Comparison of ENCODE assay signal across 11 mouse cellular contexts in the genomic region with DNA sequence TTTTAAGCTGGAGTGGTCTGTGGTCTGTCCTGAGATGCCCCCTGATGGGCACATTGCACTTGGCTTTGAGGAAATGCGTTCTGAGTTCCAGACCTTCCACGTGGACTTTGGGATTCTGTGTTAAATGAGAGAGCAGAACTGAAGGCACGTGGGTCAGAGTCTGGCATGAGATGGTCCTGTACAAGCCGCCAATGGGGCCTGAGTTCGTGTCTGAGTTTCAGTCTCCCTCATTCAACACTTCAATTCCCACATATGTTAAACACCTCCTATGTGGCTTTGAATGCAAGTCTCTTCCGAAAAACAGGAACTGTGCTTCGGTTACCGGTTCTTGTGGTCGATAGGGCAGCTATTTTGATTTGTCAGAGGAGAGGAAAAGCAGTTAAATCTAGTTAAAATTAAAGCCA. TPM values are rescaled to one million over a fixed set of nuclear protein-coding genes. Genes with fewer than 3 reads are reported as not detected.
DNase-seq lines count a peak whose midpoint lies in the region; ATAC-seq and TF ChIP-seq lines count a peak whose summit lies in the region.
"Had no signal": no experiment of that assay in that cellular context is flagged by ENCODE, and none has a peak within 500 bp of the region (broad histone marks: within the 10 kb centered on the region; RNA-seq: fewer than 3 reads in every experiment).

No protein-coding gene starts in this region.

- TF ChIP-seq POLR2A in kidney, adult 2 months (IDR thresholded peaks at IDR 0.05; ENCODE audit: low read depth, low read length) = no peak

- H3K27ac ChIP-seq in kidney, adult 2 months (ENCODE audit: insufficient read depth, low read depth, low read length) = peak overlapping the region; percentile 39; the same call in 1 of the 2 replicates
- H3K27ac ChIP-seq in macrophage = peak overlapping the region; percentile 85
- H3K27ac ChIP-seq: limb, embryonic 15.5 days had no signal

- no peaks in the 10 kb centered on the region for H3K79me2 ChIP-seq in macrophage (ENCODE audit: inconsistent target)

- POLR2A ChIA-PET in Patski (lab: Charles Lee) = interaction anchor here (0.7 kb wide), 3 partner anchors 10 to 287 kb away, joined by 3 to 4 read pairs (median 3); no protein-coding TSS in a partner anchor

- DNase-seq in kidney, adult 2 months = peak; percentile 83
- no peak for DNase-seq in kidney, postnatal 4 days
- peak; percentile 58 for DNase-seq in Patski (ENCODE audit: low read depth, low spot score)
- DNase-seq in right cerebral cortex, postnatal 25 days = no peak
- no peak for DNase-seq in layer of hippocampus, postnatal 25 days (ENCODE audit: extremely low spot score in 1 of 2, low spot score in 1 of 2)
- DNase-seq in left cerebral cortex, adult 11 months (ENCODE audit: low spot score) = no peak

- ATAC-seq in Patski = no peak
- peak; percentile 42 for ATAC-seq in granulocyte monocyte progenitor cell, adult 5-6 weeks (replicated peaks; ENCODE audit: poor library complexity, severe bottlenecking)

- H3K36me3 ChIP-seq in kidney, adult 2 months (ENCODE audit: control insufficient read depth, insufficient read depth, low read length) = no peaks in the 10 kb centered on the region
- H3K36me3 ChIP-seq in macrophage (ENCODE audit: inconsistent target) = no peaks in the 10 kb centered on the region
- H3K36me3 ChIP-seq: limb, embryonic 15.5 days; neural tube, embryonic 13.5 days; stomach, embryonic 15.5 days had no signal

- no peaks in the 10 kb centered on the region for H3K27me3 ChIP-seq in kidney, adult 2 months (replicated peaks; ENCODE audit: control insufficient read depth, insufficient read depth, low read length)
- H3K27me3 ChIP-seq in Patski = no peaks in the 10 kb centered on the region
- H3K27me3 ChIP-seq: limb, embryonic 15.5 days; neural tube, embryonic 13.5 days; stomach, embryonic 15.5 days had no signal

- in situ Hi-C loops in Patski (cut with MboI; ENCODE audit: low pct_unique_long_range_greater_than_20kb) = loop anchor here (5.0 to 10.0 kb wide), 2 partner anchors 92 to 274 kb away; no protein-coding TSS in a partner anchor

- 32% methylated on average over 9 of the region's 9 CpGs for WGBS in kidney, adult 2 months
- 1% methylated on average over 9 of the region's 9 CpGs for WGBS in macrophage (ENCODE audit: missing documents)

- CTCF ChIA-PET in Patski (lab: Charles Lee) = interaction anchor here (0.9 to 1.6 kb wide), 2 partner anchors 53 to 91 kb away, joined by 3 read pairs; no protein-coding TSS in a partner anchor

- TF ChIP-seq CTCF in kidney, adult 2 months (conservative IDR thresholded peaks at IDR 0.05; ENCODE audit: insufficient read depth, insufficient read length, low read depth, low read length) = no peak
- TF ChIP-seq CTCF in Patski (IDR thresholded peaks at IDR 0.05) = no peak

- peaks cover 17% of the 10 kb centered on the region for H3K4me1 ChIP-seq in kidney, adult 2 months (ENCODE audit: control insufficient read depth, insufficient read depth, low read length)

- H3K4me3 ChIP-seq in kidney, adult 2 months (ENCODE audit: insufficient read depth, low read depth, low read length) = no peak overlapping the region
- H3K4me3 ChIP-seq in macrophage (ENCODE audit: inconsistent target) = peak overlapping the region; percentile 44; the same call in 1 of the 2 replicates
- H3K4me3 ChIP-seq: limb, embryonic 15.5 days; neural tube, embryonic 13.5 days; stomach, embryonic 15.5 days had no signal

RNA-seq across cellular contexts. Expression of gene Bach2, which starts 10.4 kb away (rescaled TPM):
- 1.9 and 2.5 TPM in 2 replicates for polyA plus RNA-seq in kidney, adult 2 months (2012; rRNA removed)
- polyA plus RNA-seq in Patski (2021) (4.4 TPM), macrophage (2018) (0.06 to 0.94 TPM (median 0.17 TPM) in 3 replicates)
- total RNA-seq in granulocyte monocyte progenitor cell, adult 5-6 weeks (2014; fragmentation: Nextera tagmentation) = 0.67 and 4.9 TPM in 2 replicates
- total RNA-seq in granulocyte monocyte progenitor cell, adult 5-6 weeks (2017) = under 0.01 and 0.17 TPM in 2 replicates
- total RNA-seq in macrophage (2018; cell fraction: chromatin; rRNA removed) = 10 to 100 TPM in 1 of 26 experiments, 1 to 10 TPM in 11, under 1 TPM in 14; 0.10 to 12.0 (median 0.63) TPM
- total RNA-seq in macrophage (2018; cell fraction: cytosol; rRNA removed) = under 1 TPM; 0.07 to 0.73 (median 0.21) TPM
- total RNA-seq in macrophage (2018; cell fraction: nucleus; rRNA removed) = 1 to 10 TPM in 12 of 26 experiments, under 1 TPM in 14; 0.10 to 5.7 (median 0.79) TPM
- 10 to 100 TPM in 1 of 2 experiments, 1 to 10 TPM in 1; 9.8 to 17.5 TPM for total RNA-seq in layer of hippocampus, postnatal 25 days (2021)

Comparison
In these comparisons a context has a peak if more than half of its experiments do, and no peak if none do; other contexts are left out.
1. DNase-seq: peak in kidney, adult 2 months (single experiment) and Patski (single experiment); none in kidney, postnatal 4 days (0 of 2), right cerebral cortex, postnatal 25 days (single experiment), layer of hippocampus, postnatal 25 days (0 of 2) and left cerebral cortex, adult 11 months (single experiment).